Mouse (Mus musculus): ENCODE data around the gene Lix1. TPM values are rescaled to one million over a fixed set of nuclear protein-coding genes. Genes with fewer than 3 reads are reported as not detected.

Lix1 gene
- polyA plus RNA-seq, 1 experiment from 2014 or later, result 32.7 TPM

GRCm38 (mm10) chr17:17425308-17425813, 22.9 kb downstream of the Lix1 start:
- no peak for ATAC-seq (ENCODE audit: low read depth)
- Histone ChIP-seq H3K27ac (replicated peaks) (no peak overlapping the region), H3K4me3 (no peak overlapping the region), H3K9ac (no peak overlapping the region), H3K4me2 (no peak overlapping the region), H3K9me3 (no peaks in the 10 kb centered on the region), H3K36me3 (no peaks in the 10 kb centered on the region), H3K27me3 (no peaks in the 10 kb centered on the region), H3K4me1 (replicated peaks) (no peaks in the 10 kb centered on the region)
- WGBS, result 45% methylated on average over 4 of the region's 4 CpGs

GRCm38 (mm10) chr17:17425906-17426305, 23.4 kb downstream of the Lix1 start:
- H3K9me3 ChIP-seq, result no peaks in the 10 kb centered on the region
- no peak overlapping the region for H3K4me3 ChIP-seq
- WGBS, result 64% methylated on average over 3 of the region's 3 CpGs
- H3K4me2 ChIP-seq, result no peak overlapping the region
- no peaks in the 10 kb centered on the region for H3K36me3 ChIP-seq
- no peak for ATAC-seq (ENCODE audit: low read depth)
- H3K4me1 ChIP-seq (replicated peaks), result no peaks in the 10 kb centered on the region
- no peak overlapping the region for H3K27ac ChIP-seq (replicated peaks)
- H3K9ac ChIP-seq, result no peak overlapping the region
- H3K27me3 ChIP-seq, result no peaks in the 10 kb centered on the region

GRCm38 (mm10) chr17:17428888-17429287, 26.4 kb downstream of the Lix1 start:
- Histone ChIP-seq H3K27me3 (no peaks in the 10 kb centered on the region), H3K27ac (replicated peaks) (no peak overlapping the region), H3K4me1 (replicated peaks) (no peaks in the 10 kb centered on the region), H3K36me3 (no peaks in the 10 kb centered on the region), H3K9ac (no peak overlapping the region), H3K4me2 (no peak overlapping the region), H3K9me3 (no peaks in the 10 kb centered on the region), H3K4me3 (no peak overlapping the region)
- ATAC-seq (ENCODE audit: low read depth), result no peak
- 80% methylated on average over 2 of the region's 2 CpGs for WGBS

- Histone ChIP-seq H3K27ac (replicated peaks) (no peak overlapping the region), H3K9ac (no peak overlapping the region), H3K9me3 (no peaks in the 10 kb centered on the region), H3K4me1 (replicated peaks) (no peaks in the 10 kb centered on the region), H3K4me2 (no peak overlapping the region), H3K36me3 (no peaks in the 10 kb centered on the region), H3K27me3 (no peaks in the 10 kb centered on the region), H3K4me3 (no peak overlapping the region)
- WGBS, result 74% methylated on average over 4 of the region's 4 CpGs
- ATAC-seq (ENCODE audit: low read depth), result no peak
Observed at GRCm38 (mm10) chr17:17433679-17434078, 31.2 kb downstream of the Lix1 start.

- Histone ChIP-seq H3K4me1 (replicated peaks) (no peaks in the 10 kb centered on the region), H3K4me3 (no peak overlapping the region), H3K9ac (no peak overlapping the region), H3K27ac (replicated peaks) (no peak overlapping the region), H3K36me3 (no peaks in the 10 kb centered on the region), H3K27me3 (no peaks in the 10 kb centered on the region), H3K9me3 (no peaks in the 10 kb centered on the region), H3K4me2 (no peak overlapping the region)
- ATAC-seq (ENCODE audit: low read depth), result no peak
Observed at GRCm38 (mm10) chr17:17438576-17439191, 36.2 kb downstream of the Lix1 start.

GRCm38 (mm10) chr17:17441876-17442498, 39.5 kb downstream of the Lix1 start:
- H3K9ac ChIP-seq, result no peak overlapping the region
- H3K27me3 ChIP-seq, result no peaks in the 10 kb centered on the region
- WGBS, result 22% methylated on average over 4 of the region's 4 CpGs
- no peak for ATAC-seq (ENCODE audit: low read depth)
- H3K9me3 ChIP-seq, result no peaks in the 10 kb centered on the region
- no peak overlapping the region for H3K27ac ChIP-seq (replicated peaks)
- H3K4me2 ChIP-seq, result no peak overlapping the region
- H3K36me3 ChIP-seq, result no peaks in the 10 kb centered on the region
- no peak overlapping the region for H3K4me3 ChIP-seq
- no peaks in the 10 kb centered on the region for H3K4me1 ChIP-seq (replicated peaks)

- H3K4me1 ChIP-seq (replicated peaks), result peaks cover 9% of the 10 kb centered on the region; the same call in 1 of the 2 replicates
- H3K9me3 ChIP-seq, result no peaks in the 10 kb centered on the region
- no peak for ATAC-seq (ENCODE audit: low read depth)
- no peak overlapping the region for H3K27ac ChIP-seq (replicated peaks)
- no peak overlapping the region for H3K4me2 ChIP-seq
- WGBS, result 86% methylated on average over 3 of the region's 3 CpGs
- no peaks in the 10 kb centered on the region for H3K27me3 ChIP-seq
- no peak overlapping the region for H3K9ac ChIP-seq
- H3K36me3 ChIP-seq, result no peaks in the 10 kb centered on the region
- no peak overlapping the region for H3K4me3 ChIP-seq
Observed at GRCm38 (mm10) chr17:17444297-17444886, 41.9 kb downstream of the Lix1 start.

- Histone ChIP-seq H3K27ac (replicated peaks) (no peak overlapping the region), H3K4me3 (no peak overlapping the region), H3K9me3 (no peaks in the 10 kb centered on the region), H3K36me3 (no peaks in the 10 kb centered on the region), H3K27me3 (no peaks in the 10 kb centered on the region), H3K9ac (no peak overlapping the region), H3K4me1 (replicated peaks) (peaks cover 12% of the 10 kb centered on the region; the same call in 1 of the 2 replicates), H3K4me2 (no peak overlapping the region)
- WGBS, result 93% methylated on average over 3 of the region's 3 CpGs
- no peak for ATAC-seq (ENCODE audit: low read depth)
Observed at GRCm38 (mm10) chr17:17446683-17447082, 44.2 kb downstream of the Lix1 start.

- H3K4me1 ChIP-seq (replicated peaks), result peaks cover 12% of the 10 kb centered on the region; the same call in 1 of the 2 replicates
- ATAC-seq (ENCODE audit: low read depth), result no peak
- H3K4me2 ChIP-seq, result no peak overlapping the region
- no peaks in the 10 kb centered on the region for H3K27me3 ChIP-seq
- WGBS, result 52% methylated on average over 5 of the region's 5 CpGs
- H3K27ac ChIP-seq (replicated peaks), result no peak overlapping the region
- no peak overlapping the region for H3K4me3 ChIP-seq
- no peaks in the 10 kb centered on the region for H3K36me3 ChIP-seq
- H3K9me3 ChIP-seq, result no peaks in the 10 kb centered on the region
- H3K9ac ChIP-seq, result no peak overlapping the region
Observed at GRCm38 (mm10) chr17:17447821-17448220, 45.3 kb downstream of the Lix1 start.

- H3K36me3 ChIP-seq, result no peaks in the 10 kb centered on the region
- no peaks in the 10 kb centered on the region for H3K27me3 ChIP-seq
- no peaks in the 10 kb centered on the region for H3K9me3 ChIP-seq
- peaks cover 12% of the 10 kb centered on the region; the same call in 1 of the 2 replicates for H3K4me1 ChIP-seq (replicated peaks)
- H3K9ac ChIP-seq, result peak overlapping the region; percentile 70
- 3% methylated on average over 17 of the region's 17 CpGs for WGBS
- peak; percentile 92 for ATAC-seq (ENCODE audit: low read depth)
- H3K4me3 ChIP-seq, result peak overlapping the region; percentile 41
- peak overlapping the region; percentile 64 for H3K27ac ChIP-seq (replicated peaks)
- H3K4me2 ChIP-seq, result peak overlapping the region; percentile 64
Observed at GRCm38 (mm10) chr17:17448737-17449440, 46.4 kb downstream of the Lix1 start.

GRCm38 (mm10) chr17:17449441-17449770, 46.9 kb downstream of the Lix1 start:
- Histone ChIP-seq H3K4me3 (peak overlapping the region; percentile 41), H3K9ac (peak overlapping the region; percentile 70; the same call in 1 of the 2 replicates), H3K27me3 (no peaks in the 10 kb centered on the region), H3K36me3 (no peaks in the 10 kb centered on the region), H3K27ac (replicated peaks) (no peak overlapping the region; the same call in 1 of the 2 replicates), H3K4me2 (peak overlapping the region; percentile 64), H3K9me3 (no peaks in the 10 kb centered on the region), H3K4me1 (replicated peaks) (peaks cover 12% of the 10 kb centered on the region; the same call in 1 of the 2 replicates)
- no peak; the same call in 1 of the 2 replicates for ATAC-seq (ENCODE audit: low read depth)
- 4% methylated on average over 5 of the region's 5 CpGs for WGBS

- WGBS, result 88% methylated on average over 1 of the region's 1 CpGs
- Histone ChIP-seq H3K4me1 (replicated peaks) (peaks cover 12% of the 10 kb centered on the region; the same call in 1 of the 2 replicates), H3K9ac (no peak overlapping the region), H3K4me2 (no peak overlapping the region), H3K36me3 (no peaks in the 10 kb centered on the region), H3K9me3 (no peaks in the 10 kb centered on the region), H3K27me3 (no peaks in the 10 kb centered on the region), H3K4me3 (no peak overlapping the region), H3K27ac (replicated peaks) (no peak overlapping the region)
- no peak for ATAC-seq (ENCODE audit: low read depth)
Observed at GRCm38 (mm10) chr17:17451102-17451501, 48.6 kb downstream of the Lix1 start.
